Mouse (Mus musculus): ENCODE results near the gene Rabac1.

Rabac1 gene

GRCm38 (mm10) chr7:24971972-24972893 is at the start of gene Rabac1:
Gene Rabac1, minus strand, starts transcription at chr7:24972754.
- peak; percentile 92 to 96 for DNase-seq (ENCODE audit: low spot score in 2 of 2)

GRCm38 (mm10) chr7:25011592-25011991 is 39.0 kb upstream of the Rabac1 start:
- DNase-seq (ENCODE audit: low spot score in 2 of 2) = no peak

DNA sequence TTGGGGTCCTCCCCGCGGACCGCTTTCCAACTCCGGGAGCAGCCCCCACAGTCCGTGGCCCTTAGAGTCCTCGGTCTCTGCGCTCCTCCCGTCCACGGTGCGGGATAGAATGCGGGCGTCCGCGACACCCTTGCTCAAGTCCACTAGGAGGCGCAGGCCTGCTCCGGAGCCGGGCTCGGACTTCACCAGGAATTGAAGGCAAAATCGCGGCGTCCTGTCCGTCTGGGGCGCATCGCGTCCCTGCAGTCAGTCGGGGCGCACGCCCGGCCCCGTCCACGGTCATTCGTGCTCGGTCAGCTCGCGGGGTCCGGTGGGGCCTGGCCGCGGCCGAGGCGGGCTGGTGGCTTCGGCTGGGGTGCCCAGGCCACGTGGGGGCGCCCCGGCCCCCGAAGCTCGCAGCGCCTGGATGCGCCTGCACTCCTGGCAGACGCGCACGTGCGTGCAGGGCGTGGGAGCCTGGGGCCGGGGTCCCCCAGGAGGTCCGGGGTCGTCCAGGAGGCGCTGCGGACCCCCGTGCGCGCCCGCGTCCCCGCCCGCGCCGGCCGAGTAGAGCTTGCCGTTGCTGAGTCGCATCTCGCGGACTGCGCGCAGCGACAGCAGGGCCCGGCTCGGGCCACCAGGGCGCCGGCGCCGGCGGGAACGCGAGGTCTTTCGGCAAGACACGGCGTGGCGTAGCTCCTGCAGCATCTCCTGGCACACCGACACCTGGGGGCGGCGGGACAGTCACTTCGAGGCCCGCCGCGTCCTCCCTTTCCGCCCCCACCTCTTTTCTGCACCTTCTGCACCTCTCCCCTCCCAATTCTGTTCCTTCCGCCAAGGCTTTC is 37.7 kb upstream of the Rabac1 start:
- DNase-seq (ENCODE audit: low spot score in 2 of 2) = peak in 1 of 2 experiments; percentile 77

- peak in 1 of 2 experiments; percentile 81 for DNase-seq (ENCODE audit: low spot score in 2 of 2)
Observed at GRCm38 (mm10) chr7:25009099-25009700, 36.6 kb upstream of the Rabac1 start.

DNA sequence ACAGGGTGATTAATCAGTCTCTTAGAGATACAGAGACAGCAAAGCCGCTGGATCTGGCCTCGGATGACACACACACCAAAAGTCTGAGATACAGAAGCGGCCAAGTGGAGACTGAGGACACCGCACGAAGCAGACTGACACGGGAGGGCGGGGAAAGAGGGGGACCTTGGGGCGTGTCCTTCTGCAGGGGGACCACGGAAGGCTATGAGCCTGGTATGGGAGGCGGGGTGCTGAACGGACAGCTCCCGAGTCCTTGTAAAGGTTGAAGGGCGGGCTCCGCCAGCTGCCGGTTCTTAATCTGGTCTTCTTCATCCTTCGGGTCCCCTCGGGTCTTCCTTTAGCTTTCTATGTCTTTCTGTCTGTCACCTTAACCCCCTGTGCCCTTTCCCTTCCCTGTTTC is 36.1 kb upstream of the Rabac1 start:
- peak in 1 of 2 experiments; percentile 34 for DNase-seq (ENCODE audit: low spot score in 2 of 2)

GRCm38 (mm10) chr7:25007609-25008374 is 35.2 kb upstream of the Rabac1 start:
- peak in 1 of 2 experiments; percentile 81 for DNase-seq (ENCODE audit: low spot score in 2 of 2)

DNA sequence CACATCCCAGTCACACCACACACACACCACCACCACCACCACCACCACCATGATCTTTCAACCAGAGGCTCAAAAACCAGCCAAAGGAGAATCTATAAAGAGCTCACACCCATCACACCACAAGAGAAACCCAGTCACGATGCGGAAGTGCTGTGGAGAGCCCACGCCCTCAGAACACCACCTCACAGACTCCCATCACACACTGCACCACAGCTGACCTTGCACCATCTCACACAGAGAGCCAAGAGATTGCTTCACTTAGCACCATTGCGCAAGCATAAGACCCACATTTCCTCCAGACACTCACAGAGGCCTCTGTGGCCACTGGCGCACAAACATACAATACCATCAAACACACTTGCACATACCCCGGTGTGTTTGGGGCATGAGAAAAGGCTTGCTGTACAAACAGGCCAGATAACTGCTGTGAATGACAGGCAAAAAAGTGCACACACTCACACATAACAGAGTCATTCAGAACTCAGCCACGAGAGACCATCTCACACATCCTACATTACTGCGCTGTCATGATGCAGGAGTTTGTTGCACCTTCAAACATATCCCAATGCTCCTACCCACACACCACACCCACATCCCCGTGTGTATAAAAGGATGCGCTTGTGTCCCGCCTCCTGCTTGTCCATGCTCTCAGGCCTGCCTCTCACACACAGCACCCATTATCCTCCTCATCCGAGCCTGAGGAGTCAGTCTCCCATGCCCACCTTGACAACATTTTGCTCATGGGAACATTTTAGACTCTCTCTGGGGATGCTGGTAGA is 34.2 kb upstream of the Rabac1 start:
- DNase-seq (ENCODE audit: low spot score in 2 of 2) = peak; percentile 73 to 88

DNA sequence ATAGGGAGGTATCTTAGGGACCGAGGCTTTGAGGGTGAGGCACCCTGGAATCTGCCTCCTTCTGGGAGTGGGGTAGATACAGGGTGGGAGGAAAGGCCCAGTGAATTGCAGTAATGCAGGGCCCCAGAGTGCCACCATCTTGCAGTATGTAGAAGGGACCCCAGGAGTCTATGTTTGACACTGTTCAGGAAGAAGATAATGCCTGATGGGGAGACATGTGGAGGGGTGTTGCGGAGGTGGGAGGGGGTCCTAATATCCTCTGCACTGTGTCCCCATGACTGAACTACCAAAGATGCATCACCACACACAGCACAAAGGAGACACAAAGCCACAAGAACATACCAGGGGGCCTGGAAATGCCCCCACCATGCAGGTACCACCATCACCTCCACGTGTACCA is 33.6 kb upstream of the Rabac1 start:
- no peak for DNase-seq (ENCODE audit: low spot score in 2 of 2)

- DNase-seq (ENCODE audit: low spot score in 2 of 2) = peak in 1 of 2 experiments; percentile 81
Observed at GRCm38 (mm10) chr7:25005421-25006065, 33.0 kb upstream of the Rabac1 start, which contains the start of gene Atp1a3. Gene Atp1a3, minus strand, starts transcription at chr7:25005958.

DNA sequence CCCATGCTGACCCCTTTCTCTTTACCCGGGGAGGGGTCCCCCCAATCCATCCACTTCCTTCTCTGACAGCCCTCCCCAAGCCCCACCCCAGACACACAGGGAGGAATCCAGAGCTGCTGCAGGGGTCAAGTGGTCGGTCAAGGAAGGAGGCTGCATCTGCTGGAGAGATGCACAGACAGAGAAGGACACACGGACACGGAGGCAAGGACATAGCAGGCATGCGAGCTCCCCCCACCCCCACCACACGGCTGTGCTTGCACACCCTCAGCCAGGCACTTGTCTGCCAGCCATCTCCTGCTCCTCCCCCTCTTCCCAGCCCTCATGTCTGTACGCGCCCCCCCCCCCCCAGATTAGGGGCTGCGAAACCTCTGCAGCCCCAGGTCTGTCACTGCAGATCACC is 32.3 kb upstream of the Rabac1 start:
- DNase-seq (ENCODE audit: low spot score in 2 of 2) = no peak

DNA sequence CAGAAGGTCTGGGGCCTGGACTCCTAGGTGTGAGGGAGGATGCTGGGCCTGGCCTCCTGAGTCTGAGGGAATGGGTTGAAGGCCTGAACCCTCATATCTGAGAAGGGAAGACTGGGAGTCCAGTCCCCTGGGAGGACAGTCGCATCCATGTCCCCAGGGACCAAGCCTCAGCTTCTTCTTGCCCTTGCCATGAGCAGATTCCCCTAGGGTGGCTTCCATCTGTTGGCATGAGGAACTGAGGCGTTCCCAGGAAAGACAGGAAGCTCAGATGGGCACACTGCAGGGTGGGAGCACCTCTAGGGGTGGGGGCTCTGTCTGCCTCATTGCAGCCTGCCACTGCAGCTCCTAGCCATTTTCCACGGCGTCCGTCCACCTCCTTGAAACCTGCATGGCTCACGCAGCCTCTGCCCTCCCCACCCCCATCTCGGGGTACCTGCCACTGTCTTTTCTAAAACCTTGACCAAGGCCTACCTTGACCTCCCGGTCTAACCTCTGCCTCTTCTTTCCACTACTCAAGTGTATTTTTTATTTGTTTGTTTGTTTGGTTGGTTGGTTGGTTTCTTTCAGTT is 31.4 kb upstream of the Rabac1 start:
- DNase-seq (ENCODE audit: low spot score in 2 of 2) = no peak

GRCm38 (mm10) chr7:25003291-25003690 is 30.7 kb upstream of the Rabac1 start:
- DNase-seq (ENCODE audit: low spot score in 2 of 2) = no peak

DNA sequence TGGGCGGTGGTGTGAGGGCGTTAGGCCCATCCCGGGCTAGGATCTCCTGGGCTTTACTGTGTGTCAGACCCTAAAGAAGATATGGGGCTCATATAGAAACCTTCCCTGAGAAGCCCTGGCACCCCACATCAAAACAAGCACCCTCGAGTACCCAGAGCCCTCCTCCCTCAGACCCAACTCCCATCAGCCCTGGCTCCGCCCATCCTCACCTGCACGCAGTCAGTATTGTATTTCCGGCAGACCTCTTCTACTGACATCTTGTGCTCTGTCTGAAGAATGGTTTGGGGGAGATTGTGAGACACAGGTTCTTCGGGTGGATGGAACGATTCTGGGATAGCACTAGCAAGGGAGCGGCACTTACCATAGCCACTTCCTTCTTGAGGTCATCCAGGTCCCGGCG is 28.2 kb upstream of the Rabac1 start:
- no peak for DNase-seq (ENCODE audit: low spot score in 2 of 2)

DNA sequence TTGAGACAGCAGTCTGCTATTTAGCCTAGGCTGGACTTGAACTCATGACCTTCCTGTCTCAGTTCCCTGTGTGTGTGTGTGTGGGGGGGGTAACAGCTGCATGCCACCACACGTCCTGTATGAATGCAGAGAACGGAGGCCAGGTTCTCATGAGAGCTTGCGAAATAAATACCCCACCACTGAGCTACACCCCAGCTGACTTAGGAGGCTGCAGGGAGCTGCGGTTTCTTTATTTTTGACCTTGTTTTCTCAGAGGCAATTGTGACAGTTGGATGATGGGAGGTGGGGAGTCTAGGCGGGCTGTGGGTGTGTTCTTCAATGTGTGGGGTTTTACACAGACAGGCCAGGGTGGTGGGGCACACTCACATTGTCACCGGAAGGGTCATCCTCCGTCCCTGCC is 27.7 kb upstream of the Rabac1 start:
- no peak for DNase-seq (ENCODE audit: low spot score in 2 of 2)

DNA sequence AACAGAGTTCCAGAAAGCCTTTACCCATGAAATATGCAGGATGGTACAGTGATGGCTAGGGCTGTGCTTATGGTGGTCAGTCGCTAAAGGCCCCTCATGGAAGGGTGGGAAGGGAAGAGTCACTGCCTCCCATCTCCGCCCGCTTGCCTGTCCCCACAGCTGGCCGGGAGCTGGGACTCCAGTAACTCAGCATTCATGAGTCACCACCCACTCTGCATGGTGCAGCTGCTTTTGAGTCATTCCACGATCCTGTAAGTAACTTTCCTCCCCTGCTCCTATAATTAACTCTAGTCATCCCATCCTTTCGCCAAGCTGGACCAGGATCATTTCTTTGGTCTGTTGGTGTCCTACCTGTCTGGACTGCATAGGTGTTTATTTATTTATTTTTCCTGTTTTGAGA is 20.5 kb upstream of the Rabac1 start:
- DNase-seq (ENCODE audit: low spot score in 2 of 2) = peak in 1 of 2 experiments; percentile 68

DNA sequence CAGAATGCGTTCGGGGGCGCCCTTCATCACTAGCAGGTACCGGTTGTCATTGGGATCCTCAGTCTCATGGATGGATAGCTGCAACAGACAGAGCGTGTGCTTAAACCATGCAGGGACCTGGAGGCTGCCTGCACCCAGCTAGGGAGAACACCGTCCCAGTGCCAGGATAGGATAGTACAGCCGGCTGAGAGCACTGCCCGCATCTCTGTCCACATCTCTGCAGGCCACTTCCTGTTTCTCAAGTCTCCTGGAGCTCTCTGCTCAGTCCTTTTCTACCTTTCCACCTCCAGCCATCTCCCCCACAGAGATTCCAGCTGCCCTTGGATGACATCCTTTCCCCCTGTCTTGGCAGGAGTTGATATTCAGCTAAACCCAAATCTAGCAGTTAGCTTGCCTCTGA is 17.9 kb upstream of the Rabac1 start:
- DNase-seq (ENCODE audit: low spot score in 2 of 2) = no peak

- no peak for DNase-seq (ENCODE audit: low spot score in 2 of 2)
Observed at GRCm38 (mm10) chr7:24987941-24988340, 15.4 kb upstream of the Rabac1 start.

DNA sequence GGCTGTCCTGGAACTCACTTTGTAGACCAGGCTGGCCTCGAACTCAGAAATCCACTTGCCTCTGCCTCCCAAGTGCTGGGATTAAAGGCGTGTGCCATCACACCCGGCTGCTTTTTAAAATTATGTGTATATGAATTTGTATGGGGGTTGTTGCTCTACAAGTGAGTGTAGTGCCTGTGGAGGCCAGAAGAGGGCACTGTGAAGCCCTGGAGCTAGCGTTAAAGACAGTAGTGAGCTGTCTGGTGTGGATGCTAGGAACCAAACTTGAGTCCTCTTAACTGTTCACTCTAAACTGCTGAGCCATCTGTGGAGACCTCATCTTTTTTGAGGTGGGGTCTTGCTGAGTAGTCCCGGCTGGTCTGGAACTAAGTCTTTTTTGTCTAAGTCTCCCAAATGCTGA is 13.2 kb upstream of the Rabac1 start:
- no peak for DNase-seq (ENCODE audit: low spot score in 2 of 2)

GRCm38 (mm10) chr7:24984307-24984706 is 11.8 kb upstream of the Rabac1 start:
- DNase-seq (ENCODE audit: low spot score in 2 of 2) = no peak

- DNase-seq (ENCODE audit: low spot score in 2 of 2) = no peak
Observed at GRCm38 (mm10) chr7:24983396-24983795, 10.8 kb upstream of the Rabac1 start.

Data from left cerebral cortex, adult 9 months (tissue).